Mouse (Mus musculus) liver, adult 2 months (tissue): ENCODE results near the gene Ankrd11. TPM values are rescaled to one million over a fixed set of nuclear protein-coding genes. Genes with fewer than 3 reads are reported as not detected.
A peak's percentile ranks its signal among the peaks of the same experiment; 100 is the strongest.

Experiments used
- DNase-seq: peaks from one replicate; pipeline ENCODE4 v3.0.0-alpha.2; 2011; ENCODE audit warnings: low read depth, low spot score; ENCODE audit errors: extremely low read depth
- H3K27ac ChIP-seq: fragments of 200-500 bp; replicated peaks from 2 replicates; pipeline ENCODE4 v1.5.1; 2012; ENCODE audit warnings: low read depth, mild to moderate bottlenecking, control low read depth, inconsistent platforms, low read length; ENCODE audit not compliant: insufficient read depth
- H3K27me3 ChIP-seq: fragments of 200-500 bp; 2 replicates; pipeline ENCODE4 v1.6.1; 2012; ENCODE audit warnings: mild to moderate bottlenecking, moderate library complexity, low read length, inconsistent platforms; ENCODE audit not compliant: control insufficient read depth, insufficient read depth
- H3K36me3 ChIP-seq: fragments of 200-500 bp; 2 replicates; pipeline ENCODE4 v1.6.1; 2012; ENCODE audit warnings: low read length, inconsistent platforms; ENCODE audit not compliant: control insufficient read depth, insufficient read depth
- H3K4me1 ChIP-seq: fragments of 200-500 bp; 2 replicates; pipeline ENCODE4 v1.6.1; 2011; ENCODE audit warnings: low read length; ENCODE audit not compliant: control insufficient read depth, insufficient read depth
- H3K4me3 ChIP-seq: fragments of 200-500 bp; 2 replicates; pipeline ENCODE4 v1.5.1; 2011; ENCODE audit warnings: low read depth, mild to moderate bottlenecking, control low read depth, low read length, moderate library complexity; ENCODE audit not compliant: insufficient read depth
- H3K79me2 ChIP-seq: fragments of 200-500 bp; 2 replicates; pipeline ENCODE4 v1.6.1; 2012; ENCODE audit warnings: inconsistent platforms, mild to moderate bottlenecking, low read length, moderate library complexity; ENCODE audit not compliant: control insufficient read depth, insufficient read depth
- H3K9ac ChIP-seq: fragments of 200-500 bp; 2 replicates; pipeline ENCODE4 v1.6.1; 2012; ENCODE audit warnings: low read depth, mild to moderate bottlenecking, control low read depth, inconsistent platforms, low read length
- CTCF ChIP-seq: fragments of 200-500 bp; IDR thresholded peaks from 2 replicates; pipeline ENCODE4 v1.5.1; 2011; ENCODE audit warnings: low read depth, low read length, control low read depth
- POLR2A ChIP-seq: fragments of 200-500 bp; IDR thresholded peaks from 2 replicates; pipeline ENCODE4 v1.6.1; 2011; ENCODE audit warnings: low read length, control low read depth; ENCODE audit not compliant: insufficient read depth; ENCODE audit errors: extremely low read depth
- WGBS: fragments of 180-500 bp; shearing (Covaris S2); methylation state at CpG from one replicate; pipeline ENCODE4 v1.1.7; 2018; 5-methylcytosine and 5-hydroxymethylcytosine counted together
- polyA plus RNA-seq: library from polyadenylated mRNA; depleted of rRNA; stranded (reverse); fragments of >200 nt; gene quantifications from 2 replicates; pipeline ENCODE4 v1.2.3, GENCODE M21; 2012
- total RNA-seq: library from RNA; depleted of rRNA; stranded (reverse); fragments of >200 nt; gene quantifications from 2 replicates; pipeline ENCODE4 v1.2.3, GENCODE M21; 2014

The Ankrd11 gene
- total and polyA plus RNA-seq, 2 experiments: 22.1 to 28.3 TPM

- no peaks in the 10 kb centered on the region for H3K36me3 ChIP-seq
- no peak overlapping the region for H3K9ac ChIP-seq
- H3K79me2 ChIP-seq: peaks cover 59% of the 10 kb centered on the region
- no peaks in the 10 kb centered on the region for H3K27me3 ChIP-seq
- DNase-seq: no peak
- H3K4me3 ChIP-seq: no peak overlapping the region
- H3K4me1 ChIP-seq: peaks cover 53% of the 10 kb centered on the region
- H3K27ac ChIP-seq: 0 out of 2 replicates have a peak overlapping the region, but pooled peaks have one; percentile 8
- WGBS: 69% methylated on average over 8 of the region's 8 CpGs
- TF ChIP-seq POLR2A (no peak), CTCF (no peak)
Observed at GRCm38 (mm10) chr8:122986501-122987184, 55.4 kb downstream of the Ankrd11 start.

GRCm38 (mm10) chr8:122984175-122984574, 57.9 kb downstream of the Ankrd11 start:
- H3K27ac ChIP-seq: no peak overlapping the region
- no peak for DNase-seq

GRCm38 (mm10) chr8:122983178-122983942, 58.7 kb downstream of the Ankrd11 start:
- no peak overlapping the region for H3K9ac ChIP-seq
- no peaks in the 10 kb centered on the region for H3K36me3 ChIP-seq
- peaks cover 51% of the 10 kb centered on the region for H3K4me1 ChIP-seq
- peak; percentile 64 for DNase-seq
- H3K27ac ChIP-seq: no peak overlapping the region
- no peaks in the 10 kb centered on the region for H3K27me3 ChIP-seq
- H3K79me2 ChIP-seq: peaks cover 64% of the 10 kb centered on the region
- WGBS: 55% methylated on average over 19 of the region's 19 CpGs
- TF ChIP-seq POLR2A (no peak), CTCF (peak; percentile 17; the same call in 1 of the 2 replicates)
- no peak overlapping the region for H3K4me3 ChIP-seq

More at GRCm38 (mm10) chr8:122984175-122984574, 57.9 kb downstream of the Ankrd11 start:
- H3K36me3 ChIP-seq: no peaks in the 10 kb centered on the region
- no peak overlapping the region for H3K9ac ChIP-seq
- WGBS: 86% methylated on average over 3 of the region's 3 CpGs
- H3K27me3 ChIP-seq: no peaks in the 10 kb centered on the region
- TF ChIP-seq POLR2A (no peak), CTCF (no peak)
- peaks cover 56% of the 10 kb centered on the region for H3K4me1 ChIP-seq
- H3K4me3 ChIP-seq: no peak overlapping the region
- peaks cover 63% of the 10 kb centered on the region for H3K79me2 ChIP-seq

GRCm38 (mm10) chr8:122981646-122982045, 60.4 kb downstream of the Ankrd11 start:
- Histone ChIP-seq H3K27ac (no peak overlapping the region), H3K27me3 (no peaks in the 10 kb centered on the region), H3K9ac (no peak overlapping the region), H3K4me3 (no peak overlapping the region), H3K4me1 (peaks cover 50% of the 10 kb centered on the region), H3K36me3 (no peaks in the 10 kb centered on the region), H3K79me2 (peaks cover 68% of the 10 kb centered on the region)
- DNase-seq: peak; percentile 55
- 44% methylated on average over 5 of the region's 5 CpGs for WGBS
- TF ChIP-seq CTCF (no peak), POLR2A (no peak)

GRCm38 (mm10) chr8:122979865-122980509, 62.1 kb downstream of the Ankrd11 start:
- peaks cover 37% of the 10 kb centered on the region for H3K4me1 ChIP-seq
- no peak for DNase-seq
- no peaks in the 10 kb centered on the region for H3K36me3 ChIP-seq
- 49% methylated on average over 10 of the region's 10 CpGs for WGBS
- no peak overlapping the region for H3K4me3 ChIP-seq
- no peak overlapping the region for H3K27ac ChIP-seq
- H3K9ac ChIP-seq: no peak overlapping the region
- TF ChIP-seq POLR2A (no peak), CTCF (no peak)
- H3K79me2 ChIP-seq: peaks cover 65% of the 10 kb centered on the region
- no peaks in the 10 kb centered on the region for H3K27me3 ChIP-seq
